Mouse (Mus musculus) v-Abl transformed pro-B cells (cell line): Measurements from ENCODE around the gene Gm20422.

Experiments
- in situ Hi-C, 2 experiments: fragments of 400-800 bp; cut with MboI; formaldehyde crosslinking; loops; one replicate each; pipeline ENCODE4 v1.15.1; 2025; ENCODE audit not compliant: unreplicated experiment in 2 of 2

The Gm20422 gene

GRCm38 (mm10) chr8:69774503-69775148, at the start of gene Gm20422:
TSS of gene Gm20422 (minus strand) at chr8:69774886.
- in situ Hi-C loops, result no loop called here

- in situ Hi-C loops, result no loop called here
These were observed 47.9 kb upstream of the Gm20422 start, which contains the start of gene Lpar2 for GRCm38 (mm10) chr8:69822386-69823191. TSS of gene Lpar2 (plus strand) at chr8:69822429.

GRCm38 (mm10) chr8:69821971-69822385, 47.3 kb upstream of the Gm20422 start:
- in situ Hi-C loops, result no loop called here

GRCm38 (mm10) chr8:69820466-69820865, 45.8 kb upstream of the Gm20422 start:
- in situ Hi-C loops, result no loop called here

GRCm38 (mm10) chr8:69815396-69815795, 40.7 kb upstream of the Gm20422 start:
- in situ Hi-C loops, result no loop called here

GRCm38 (mm10) chr8:69814881-69815280, 40.2 kb upstream of the Gm20422 start:
- in situ Hi-C loops, result no loop called here

GRCm38 (mm10) chr8:69809820-69810219, 35.1 kb upstream of the Gm20422 start:
- in situ Hi-C loops, result no loop called here

- in situ Hi-C loops, result no loop called here
These were observed 34.2 kb upstream of the Gm20422 start for GRCm38 (mm10) chr8:69808864-69809403.

GRCm38 (mm10) chr8:69808094-69808863, 33.6 kb upstream of the Gm20422 start, which contains the start of gene Gmip:
TSS of gene Gmip (plus strand) at chr8:69808679.
- in situ Hi-C loops, result no loop called here

GRCm38 (mm10) chr8:69807236-69807635, 32.5 kb upstream of the Gm20422 start:
- in situ Hi-C loops, result no loop called here

- in situ Hi-C loops, result no loop called here
These were observed 30.8 kb upstream of the Gm20422 start for GRCm38 (mm10) chr8:69805491-69805890.

GRCm38 (mm10) chr8:69805086-69805485, 30.4 kb upstream of the Gm20422 start:
- in situ Hi-C loops, result no loop called here

GRCm38 (mm10) chr8:69804537-69804936, 29.9 kb upstream of the Gm20422 start:
- in situ Hi-C loops, result no loop called here

GRCm38 (mm10) chr8:69803366-69803765, 28.7 kb upstream of the Gm20422 start:
- in situ Hi-C loops, result no loop called here

GRCm38 (mm10) chr8:69802216-69802615, 27.5 kb upstream of the Gm20422 start:
- in situ Hi-C loops, result no loop called here

GRCm38 (mm10) chr8:69801796-69802195, 27.1 kb upstream of the Gm20422 start:
- in situ Hi-C loops, result no loop called here

- in situ Hi-C loops, result no loop called here
These were observed 25.3 kb upstream of the Gm20422 start for GRCm38 (mm10) chr8:69799946-69800345.

GRCm38 (mm10) chr8:69799261-69799660, 24.6 kb upstream of the Gm20422 start:
- in situ Hi-C loops, result no loop called here

GRCm38 (mm10) chr8:69797661-69798060, 23.0 kb upstream of the Gm20422 start:
- in situ Hi-C loops, result no loop called here

GRCm38 (mm10) chr8:69796721-69797345, 22.1 kb upstream of the Gm20422 start:
- in situ Hi-C loops, result no loop called here
